Mouse (Mus musculus): Measurements from ENCODE around the gene Gpsm3. TPM values are rescaled to one million over a fixed set of nuclear protein-coding genes. Genes with fewer than 3 reads are reported as not detected.

The Gpsm3 gene
- polyA plus RNA-seq, 2 experiments, result 3.7 to 7.9 TPM

GRCm38 (mm10) chr17:34586796-34587422 lies 2.7 kb upstream of the Gpsm3 start:
- peak; percentile 55; the same call in 1 of the 2 replicates for TF ChIP-seq POLR2A (IDR thresholded peaks at IDR 0.05; ENCODE audit: borderline replicate concordance, extremely low read depth, insufficient read depth, insufficient read length)
- Histone ChIP-seq H3K27ac (replicated peaks; ENCODE audit: low read depth, low read length) (peak overlapping the region; percentile 95), H3K27me3 (ENCODE audit: control insufficient read depth, insufficient read depth, low read length) (no peaks in the 10 kb centered on the region), H3K4me3 (replicated peaks; ENCODE audit: low read length) (peak overlapping the region; percentile 75), H3K9ac (ENCODE audit: low read depth, low read length, severe bottlenecking) (peak overlapping the region; percentile 90), H3K36me3 (ENCODE audit: control insufficient read depth, insufficient read depth, low read length) (no peaks in the 10 kb centered on the region), H3K4me1 (ENCODE audit: control insufficient read depth, insufficient read depth, low read length) (peaks cover 40% of the 10 kb centered on the region), H3K4me2 (replicated peaks; ENCODE audit: low read depth, low read length, severe bottlenecking) (peak overlapping the region; percentile 98), H3K9me3 (ENCODE audit: control insufficient read depth, low read length) (no peaks in the 10 kb centered on the region)
- 2% methylated on average over 35 of the region's 38 CpGs for WGBS
- DNase-seq (ENCODE audit: low spot score) (peak; percentile 93), ATAC-seq (ENCODE audit: low FRiP score, low read depth) (peak; percentile 86)

GRCm38 (mm10) chr17:34587423-34587811 lies 2.2 kb upstream of the Gpsm3 start:
- Histone ChIP-seq H3K27ac (replicated peaks; ENCODE audit: low read depth, low read length) (peak overlapping the region; percentile 95), H3K36me3 (ENCODE audit: control insufficient read depth, insufficient read depth, low read length) (no peaks in the 10 kb centered on the region), H3K4me3 (replicated peaks; ENCODE audit: low read length) (peak overlapping the region; percentile 75), H3K4me2 (replicated peaks; ENCODE audit: low read depth, low read length, severe bottlenecking) (peak overlapping the region; percentile 98), H3K9ac (ENCODE audit: low read depth, low read length, severe bottlenecking) (peak overlapping the region; percentile 90), H3K27me3 (ENCODE audit: control insufficient read depth, insufficient read depth, low read length) (no peaks in the 10 kb centered on the region), H3K9me3 (ENCODE audit: control insufficient read depth, low read length) (no peaks in the 10 kb centered on the region), H3K4me1 (ENCODE audit: control insufficient read depth, insufficient read depth, low read length) (peaks cover 40% of the 10 kb centered on the region)
- 0 out of 2 replicates have a peak, but pooled peaks have one; percentile 52 for TF ChIP-seq POLR2A (IDR thresholded peaks at IDR 0.05; ENCODE audit: borderline replicate concordance, extremely low read depth, insufficient read depth, insufficient read length)
- DNase-seq (ENCODE audit: low spot score) (peak; percentile 95), ATAC-seq (ENCODE audit: low FRiP score, low read depth) (peak; percentile 84)
- 0% methylated on average over 25 of the region's 50 CpGs for WGBS

DNA sequence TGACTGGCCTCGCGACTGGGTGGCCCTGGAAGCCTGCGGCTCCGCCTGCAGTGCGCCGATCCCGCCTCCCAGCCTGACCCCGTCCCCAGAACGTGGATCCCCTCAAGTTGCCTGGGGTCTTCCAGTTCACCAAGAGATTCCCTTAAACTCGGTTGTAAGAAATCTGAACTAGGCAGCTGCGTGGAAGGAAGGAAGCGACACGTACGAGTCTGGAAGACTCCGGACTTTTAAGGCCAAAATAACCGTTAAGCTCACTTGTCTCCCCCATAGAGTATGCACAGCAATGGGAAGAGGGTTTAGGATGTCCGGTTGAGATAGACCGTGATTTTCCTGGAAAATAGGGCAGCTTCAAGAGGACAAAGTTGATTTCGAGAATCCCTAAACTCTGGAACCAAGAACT lies 1.8 kb upstream of the Gpsm3 start:
- no peak for DNase-seq (ENCODE audit: low spot score)
- 4% methylated on average over 19 of the region's 19 CpGs for WGBS
- H3K27me3 ChIP-seq (ENCODE audit: control insufficient read depth, insufficient read depth, low read length), result no peaks in the 10 kb centered on the region
- ATAC-seq (ENCODE audit: low FRiP score, low read depth), result 0 out of 2 replicates have a peak, but pooled peaks have one; percentile 0
- H3K4me2 ChIP-seq (replicated peaks; ENCODE audit: low read depth, low read length, severe bottlenecking), result peak overlapping the region; percentile 98
- no peaks in the 10 kb centered on the region for H3K36me3 ChIP-seq (ENCODE audit: control insufficient read depth, insufficient read depth, low read length)
- no peaks in the 10 kb centered on the region for H3K9me3 ChIP-seq (ENCODE audit: control insufficient read depth, low read length)
- peak overlapping the region; percentile 95 for H3K27ac ChIP-seq (replicated peaks; ENCODE audit: low read depth, low read length)
- H3K9ac ChIP-seq (ENCODE audit: low read depth, low read length, severe bottlenecking), result peak overlapping the region; percentile 90
- TF ChIP-seq POLR2A (IDR thresholded peaks at IDR 0.05; ENCODE audit: borderline replicate concordance, extremely low read depth, insufficient read depth, insufficient read length), result no peak
- peaks cover 40% of the 10 kb centered on the region for H3K4me1 ChIP-seq (ENCODE audit: control insufficient read depth, insufficient read depth, low read length)
- H3K4me3 ChIP-seq (replicated peaks; ENCODE audit: low read length), result peak overlapping the region; percentile 75

GRCm38 (mm10) chr17:34588767-34589166 lies 839 bp upstream of the Gpsm3 start:
- DNase-seq (ENCODE audit: low spot score) (no peak), ATAC-seq (ENCODE audit: low FRiP score, low read depth) (no peak)
- no peak overlapping the region; the same call in 1 of the 2 replicates for H3K4me2 ChIP-seq (replicated peaks; ENCODE audit: low read depth, low read length, severe bottlenecking)
- H3K9me3 ChIP-seq (ENCODE audit: control insufficient read depth, low read length), result no peaks in the 10 kb centered on the region
- no peak overlapping the region for H3K9ac ChIP-seq (ENCODE audit: low read depth, low read length, severe bottlenecking)
- WGBS, result 33% methylated on average over 3 of the region's 3 CpGs
- no peaks in the 10 kb centered on the region for H3K27me3 ChIP-seq (ENCODE audit: control insufficient read depth, insufficient read depth, low read length)
- TF ChIP-seq POLR2A (IDR thresholded peaks at IDR 0.05; ENCODE audit: borderline replicate concordance, extremely low read depth, insufficient read depth, insufficient read length), result no peak
- H3K36me3 ChIP-seq (ENCODE audit: control insufficient read depth, insufficient read depth, low read length), result no peaks in the 10 kb centered on the region; the same call in 1 of the 2 replicates
- no peak overlapping the region for H3K27ac ChIP-seq (replicated peaks; ENCODE audit: low read depth, low read length)
- H3K4me3 ChIP-seq (replicated peaks; ENCODE audit: low read length), result no peak overlapping the region; the same call in 1 of the 2 replicates
- peaks cover 46% of the 10 kb centered on the region for H3K4me1 ChIP-seq (ENCODE audit: control insufficient read depth, insufficient read depth, low read length)

DNA sequence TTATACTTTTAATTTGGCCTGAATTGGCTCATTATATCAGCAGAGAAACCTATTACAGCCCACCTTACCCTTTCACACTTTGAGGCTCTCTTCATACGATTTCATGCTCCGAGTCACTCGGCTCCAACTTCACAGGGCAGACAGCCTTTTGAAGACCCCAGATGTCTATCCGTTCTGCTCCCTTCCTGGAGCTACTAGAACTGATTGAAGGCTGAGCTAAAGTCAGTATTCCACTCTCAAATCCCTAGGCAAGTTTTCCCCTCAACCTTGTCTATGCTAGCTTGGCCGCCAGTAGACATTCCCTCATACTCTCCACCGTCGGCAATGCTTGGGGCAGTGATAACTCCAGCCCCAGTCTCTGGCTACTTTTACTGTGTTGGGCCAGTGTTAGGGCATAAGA lies 400 bp upstream of the Gpsm3 start:
- Histone ChIP-seq H3K9me3 (ENCODE audit: control insufficient read depth, low read length) (no peaks in the 10 kb centered on the region), H3K27me3 (ENCODE audit: control insufficient read depth, insufficient read depth, low read length) (no peaks in the 10 kb centered on the region), H3K4me1 (ENCODE audit: control insufficient read depth, insufficient read depth, low read length) (peaks cover 50% of the 10 kb centered on the region), H3K4me2 (replicated peaks; ENCODE audit: low read depth, low read length, severe bottlenecking) (no peak overlapping the region; the same call in 1 of the 2 replicates), H3K4me3 (replicated peaks; ENCODE audit: low read length) (no peak overlapping the region), H3K27ac (replicated peaks; ENCODE audit: low read depth, low read length) (peak overlapping the region; percentile 48; the same call in 1 of the 2 replicates), H3K9ac (ENCODE audit: low read depth, low read length, severe bottlenecking) (no peak overlapping the region), H3K36me3 (ENCODE audit: control insufficient read depth, insufficient read depth, low read length) (peaks cover 4% of the 10 kb centered on the region)
- DNase-seq (ENCODE audit: low spot score), result no peak
- WGBS, result 28% methylated on average over 7 of the region's 7 CpGs
- ATAC-seq (ENCODE audit: low FRiP score, low read depth), result no peak
- no peak for TF ChIP-seq POLR2A (IDR thresholded peaks at IDR 0.05; ENCODE audit: borderline replicate concordance, extremely low read depth, insufficient read depth, insufficient read length)

All from limb, embryonic 14.5 days (tissue).